Mouse (Mus musculus) heart, adult 10 weeks (tissue): ENCODE results near the gene Lonp1. TPM values are rescaled to one million over a fixed set of nuclear protein-coding genes. Genes with fewer than 3 reads are reported as not detected.

ENCODE experiments used
- polyA plus RNA-seq: library from polyadenylated mRNA; stranded (reverse); fragments of 350-450 nt; fragmentation: Illumina TruSeq; extraction: RNeasy Lipid Tissue Mini Kit (QIAGEN cat#74804); gene quantifications from one replicate; pipeline ENCODE4 v1.2.3, GENCODE M21; 2014; ENCODE audit warnings: low read depth, low replicate concordance

Gene Lonp1
- 125 TPM for polyA plus RNA-seq

DNA sequence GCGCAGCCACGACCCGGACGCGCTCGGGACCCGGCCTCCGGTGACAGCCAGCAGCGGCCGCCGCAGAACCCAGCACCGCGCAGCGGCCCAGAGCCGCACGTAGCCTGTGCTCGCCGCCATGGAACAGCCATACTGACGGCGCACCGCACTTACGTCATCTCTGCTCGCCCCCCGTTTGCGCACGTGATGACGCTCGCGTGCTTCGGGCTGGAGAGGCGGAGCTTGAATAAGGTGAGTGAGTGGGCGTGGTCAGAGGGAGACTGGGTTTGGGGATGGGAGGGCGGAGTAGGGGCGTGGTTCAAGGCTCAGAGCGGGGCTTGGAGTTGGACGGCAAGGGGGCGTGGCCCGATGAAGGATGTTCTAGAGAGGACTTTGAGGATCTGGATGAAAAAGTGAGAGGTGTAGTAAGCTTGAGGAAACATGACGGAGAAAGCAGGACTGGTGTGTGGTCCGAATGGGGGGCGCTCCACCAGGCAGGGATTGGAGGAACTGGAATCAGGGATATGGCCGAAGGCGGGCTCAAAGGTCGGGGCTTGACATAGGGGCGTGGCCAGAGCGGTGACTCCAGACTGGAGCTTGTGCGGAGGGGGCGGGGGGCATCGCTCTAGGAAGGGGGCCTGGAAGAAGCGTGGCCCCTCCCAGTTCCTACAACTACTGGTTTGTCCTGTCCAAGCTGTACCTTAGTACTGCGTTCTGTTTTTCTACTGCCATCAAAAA, at the start of gene Lonp1:
TSS of gene Lonp1 (minus strand) at position 134 of the 717 bp plus-strand sequence.

DNA sequence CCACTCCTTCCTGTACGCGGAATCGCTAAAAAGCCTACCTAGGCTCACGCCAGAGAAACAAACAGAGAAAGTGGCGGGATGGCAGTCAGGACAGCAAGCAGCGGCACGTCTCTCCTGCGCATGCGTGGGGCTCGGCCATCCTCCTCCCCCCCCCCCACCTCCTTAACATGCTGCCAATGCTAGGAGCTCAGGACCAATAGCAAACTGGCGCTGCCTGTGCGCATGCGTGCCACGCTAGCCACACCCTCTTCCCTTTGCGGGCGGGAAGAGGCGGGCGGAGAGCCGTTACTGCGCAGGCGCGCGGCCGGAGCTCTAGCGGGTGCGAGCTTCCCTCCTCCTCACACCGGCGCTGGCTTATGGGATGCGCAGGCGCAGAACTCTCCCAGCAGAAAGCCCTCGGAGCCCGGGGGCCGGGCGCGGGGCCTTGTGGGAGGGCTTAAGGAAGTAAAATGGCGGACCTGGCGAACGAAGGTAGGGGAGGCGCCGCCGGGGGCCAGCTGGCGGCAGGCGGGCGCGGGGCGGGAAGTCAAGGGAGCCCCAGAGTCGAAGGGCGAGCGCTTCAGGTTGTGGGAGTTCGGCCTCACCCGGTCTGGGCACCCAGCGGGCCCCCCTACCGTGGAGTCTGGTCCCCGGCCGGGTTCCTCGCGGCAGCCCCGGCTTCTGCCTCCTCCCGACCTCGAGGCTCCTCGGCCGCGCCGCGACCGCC, 46.4 kb upstream of the Lonp1 start, which contains the start of gene Ranbp3:
TSS of gene Ranbp3 (plus strand) at position 354 of the 706 bp plus-strand sequence.

DNA sequence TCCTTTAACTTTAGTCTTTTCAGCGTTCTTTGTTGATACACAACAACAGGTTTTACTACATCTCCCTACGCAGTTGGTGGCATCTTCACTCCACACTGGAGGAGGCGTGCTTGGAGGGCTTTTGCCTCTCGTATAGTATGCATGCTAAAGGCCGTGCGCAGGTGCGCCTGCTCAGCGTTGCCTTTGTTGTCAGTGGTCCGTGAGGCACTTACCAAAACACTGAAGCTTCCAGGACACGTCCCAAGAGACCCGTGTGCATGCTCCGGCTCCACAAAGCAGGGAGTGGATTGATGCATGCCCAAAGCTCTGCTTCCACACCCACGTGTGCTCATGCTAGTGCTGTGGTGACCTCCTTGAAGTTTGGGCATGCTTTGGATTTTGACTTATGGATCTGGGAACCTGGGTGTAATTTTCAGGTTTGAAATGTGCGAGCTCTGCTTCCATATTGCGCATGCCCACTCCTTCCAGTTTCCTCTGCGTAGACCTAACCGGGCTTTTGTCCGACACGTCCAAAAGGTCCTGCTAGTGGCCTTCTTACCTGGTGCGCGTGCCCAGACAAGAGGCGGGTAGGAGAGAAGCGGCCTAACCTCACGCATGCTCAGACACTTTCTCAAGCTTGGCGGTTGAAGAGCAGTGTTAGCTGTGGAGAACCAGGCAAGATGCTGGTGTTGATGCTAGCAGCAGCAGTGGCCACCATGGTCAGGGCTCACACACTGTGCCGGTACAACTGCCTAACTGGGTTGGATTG, 1.0 kb upstream of the Lonp1 start, which contains the start of gene Catsperd:
TSS of gene Catsperd (plus strand) at position 614 of the 748 bp plus-strand sequence.

DNA sequence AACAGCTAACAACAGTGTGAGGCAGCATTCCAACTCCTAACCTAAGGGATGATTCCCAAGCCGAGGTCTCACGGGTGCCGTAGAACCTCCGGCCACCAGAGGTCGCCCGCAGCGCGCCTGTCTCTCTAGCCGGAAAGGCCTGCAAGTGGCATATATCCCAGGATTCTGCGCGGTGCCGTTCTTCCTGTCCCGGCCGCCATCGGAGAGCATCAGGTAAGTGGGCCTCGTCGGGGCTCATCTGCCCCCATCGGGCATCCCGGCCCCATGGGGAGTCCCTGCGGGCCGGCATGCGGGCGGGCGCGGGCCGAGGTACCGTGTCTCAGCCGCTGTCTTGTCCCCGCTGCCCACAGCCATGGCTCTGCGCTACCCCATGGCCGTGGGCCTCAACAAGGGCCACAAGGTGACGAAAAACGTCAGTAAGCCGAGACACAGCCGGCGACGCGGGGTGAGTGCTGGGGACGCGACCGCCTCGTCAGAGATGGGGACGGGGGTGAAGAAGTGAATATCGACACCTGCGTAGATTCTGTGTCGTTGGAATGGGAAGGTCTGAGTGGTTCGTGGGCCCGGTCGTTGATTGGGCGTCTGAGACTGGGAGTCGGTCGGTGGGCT, 13.3 kb downstream of the Lonp1 start, which contains the start of gene Rpl36:
TSS of gene Rpl36 (plus strand) at position 181 of the 609 bp plus-strand sequence.

DNA sequence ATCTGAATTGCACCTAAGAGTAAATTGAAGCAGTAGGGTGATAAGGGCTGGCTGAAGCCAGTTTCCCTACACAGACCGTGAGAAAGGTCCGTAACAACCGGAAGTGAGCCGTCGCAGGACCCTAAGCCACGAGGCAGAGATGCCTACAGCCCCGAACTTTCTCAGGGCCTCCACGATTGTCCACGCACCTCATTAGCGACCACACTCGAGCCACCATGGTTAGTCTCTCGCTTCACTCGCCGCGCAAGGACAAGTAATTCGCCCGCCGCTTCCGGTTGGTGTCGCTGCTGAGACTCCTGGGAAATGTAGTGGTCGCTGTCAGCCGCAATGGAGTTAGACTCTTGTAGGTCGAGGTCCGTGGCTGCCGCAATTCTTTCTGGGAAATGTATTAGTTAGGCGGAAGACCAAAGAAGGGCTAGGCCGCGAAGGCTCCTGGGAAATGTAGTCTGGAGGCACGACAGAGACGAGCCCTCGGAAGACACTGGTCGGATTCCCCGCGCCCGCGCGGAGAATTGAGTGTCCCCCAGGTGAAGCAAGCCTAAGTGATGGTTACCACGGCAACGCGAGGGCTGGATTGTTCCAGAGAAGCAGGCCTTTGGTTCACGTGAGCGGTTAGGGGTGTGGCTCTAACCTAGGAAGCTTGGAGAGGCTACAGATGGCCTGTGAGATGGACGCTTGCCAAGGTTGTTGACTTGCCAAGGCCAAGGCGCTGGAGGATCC, 17.1 kb downstream of the Lonp1 start, which contains the start of gene 2410015M20Rik:
TSS of gene 2410015M20Rik (minus strand) at position 320 of the 720 bp plus-strand sequence.

DNA sequence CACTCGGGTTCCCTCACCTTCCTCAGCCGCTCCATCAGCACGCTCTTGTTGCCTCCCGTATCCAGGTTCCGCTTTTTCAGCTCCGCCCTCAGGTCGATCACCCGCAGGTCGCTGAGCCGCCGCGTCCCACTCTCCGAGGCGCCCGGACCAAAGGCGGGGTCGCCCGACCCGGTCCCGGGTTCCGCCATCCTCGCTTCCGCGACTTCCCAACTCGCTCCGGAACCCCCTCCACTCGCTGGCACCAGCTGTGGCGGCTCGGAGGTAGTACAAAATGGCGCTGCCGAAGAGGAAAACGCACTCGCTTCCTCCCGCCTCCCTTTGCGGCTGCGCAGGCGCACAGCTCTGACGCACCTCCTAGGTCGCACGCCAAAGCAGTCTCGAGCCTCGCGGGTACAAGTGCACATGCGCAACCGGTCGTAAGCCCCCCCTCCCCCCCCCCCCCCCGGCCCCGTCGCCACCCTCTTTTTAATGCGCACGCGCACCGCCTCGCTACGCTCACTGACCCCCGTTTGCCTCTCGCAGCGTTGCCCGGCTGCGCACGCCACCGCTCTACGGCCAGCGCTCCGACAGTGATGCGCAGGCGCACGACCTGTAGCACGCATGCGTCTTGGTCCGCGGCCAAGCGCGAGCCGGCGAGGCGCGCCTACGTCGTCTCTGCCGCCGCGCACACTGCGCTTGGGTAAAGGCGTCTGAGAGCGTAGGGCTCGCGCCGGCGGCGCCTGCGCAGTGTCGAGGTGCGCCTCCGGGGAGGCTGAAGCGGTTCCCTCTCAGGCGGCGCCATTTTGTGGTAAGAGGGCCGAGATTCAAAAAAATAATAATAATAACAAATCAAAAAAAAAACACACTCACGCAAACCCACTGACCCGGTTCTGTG, 42.2 kb downstream of the Lonp1 start, which contains the start of the genes Safb2 and Safb:
TSS of gene Safb2 (minus strand) at position 329 of the 874 bp plus-strand sequence.
TSS of gene Safb (plus strand) at position 569 of the 874 bp plus-strand sequence.

Other genes with a start within 250 kb of the Lonp1 start
- gene Ptprs, start 150.4 kb downstream of the Lonp1 start, polyA plus RNA-seq: 46.2 TPM
- not detected for gene Znrf4, start 114.5 kb downstream of the Lonp1 start, polyA plus RNA-seq
- not detected for gene Gm20219, start 72.5 kb downstream of the Lonp1 start, polyA plus RNA-seq
- gene Safb2, start 42.3 kb downstream of the Lonp1 start, polyA plus RNA-seq: 63.1 TPM
- 89.3 TPM for gene Safb, start 42.1 kb downstream of the Lonp1 start, polyA plus RNA-seq
- 302 TPM for gene 2410015M20Rik, start 17.1 kb downstream of the Lonp1 start, polyA plus RNA-seq
- 1,063 TPM for gene Rpl36, start 13.5 kb downstream of the Lonp1 start, polyA plus RNA-seq
- not detected for gene Catsperd, start 1.3 kb upstream of the Lonp1 start, polyA plus RNA-seq
- 35.0 TPM for gene Ranbp3, start 46.4 kb upstream of the Lonp1 start, polyA plus RNA-seq
- 933 TPM for gene Ndufa11, start 90.9 kb upstream of the Lonp1 start, polyA plus RNA-seq
- gene Vmac, start 91.1 kb upstream of the Lonp1 start, polyA plus RNA-seq: 5.9 TPM
- gene Nrtn, start 130.6 kb upstream of the Lonp1 start, polyA plus RNA-seq: 10.2 TPM
- 21.5 TPM for gene Dus3l, start 137.9 kb upstream of the Lonp1 start, polyA plus RNA-seq
- 1.6 TPM for gene Prr22, start 143.4 kb upstream of the Lonp1 start, polyA plus RNA-seq
- gene Rfx2, start 204.1 kb upstream of the Lonp1 start, polyA plus RNA-seq: 4.3 TPM
- gene Acsbg2, start 247.6 kb upstream of the Lonp1 start, polyA plus RNA-seq: not detected
- gene 1700061G19Rik, start 248.6 kb upstream of the Lonp1 start, polyA plus RNA-seq: not detected